Mouse (Mus musculus) heart, adult 2 months (tissue): ENCODE measurements around the gene Etv5.

Experiments used
- CTCF ChIP-seq: fragments of 200-600 bp; IDR thresholded peaks from 2 replicates; pipeline ENCODE4 v1.8.1; 2022; ENCODE audit warnings: antibody characterized with exemption, mild to moderate bottlenecking, moderate library complexity
- POLR2A ChIP-seq: fragments of 200-500 bp; IDR thresholded peaks from 2 replicates; pipeline ENCODE4 v1.6.1; 2011; ENCODE audit warnings: mild to moderate bottlenecking, low read depth, low read length, control low read depth; ENCODE audit not compliant: insufficient read depth

DNA sequence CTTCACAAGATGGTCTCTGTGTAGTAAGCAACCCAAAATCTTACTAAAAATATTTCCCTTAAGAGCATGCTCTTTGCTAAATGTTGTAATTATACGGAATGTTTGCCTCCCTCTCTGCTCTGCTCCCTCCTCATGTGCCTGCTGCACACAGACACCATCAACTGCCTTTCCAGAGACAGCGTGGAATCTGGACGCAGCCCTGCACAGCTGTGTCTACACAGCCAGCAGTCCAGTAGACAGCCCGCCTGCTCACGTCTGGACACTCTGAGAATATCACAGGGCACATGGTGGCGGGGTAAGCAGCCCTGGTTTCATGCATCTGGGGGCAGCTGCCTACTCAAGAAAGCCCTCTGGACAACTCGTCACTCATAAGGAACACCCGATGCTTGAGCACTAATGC, 43.1 kb downstream of the Etv5 start:
- no peak for TF ChIP-seq POLR2A
- no peak for TF ChIP-seq CTCF
